Mouse (Mus musculus) MEL (cell line): ENCODE data around the gene B4galt1.

Experiments used
- CTCF ChIP-seq, 3 experiments: IDR thresholded peaks in 2 of 3; conservative IDR thresholded peaks in 1 of 3; 2 replicates each; pipeline ENCODE4 v1.5.1; 2011 to 2012; ENCODE audit warnings: low read length in 3 of 3, low read depth in 2 of 3, mild to moderate bottlenecking in 2 of 3, improper control_type of control experiment in 1 of 3, inconsistent platforms in 1 of 3, mixed read lengths in 1 of 3, moderate library complexity in 1 of 3; ENCODE audit not compliant: control insufficient read depth in 1 of 3, insufficient read depth in 1 of 3, poor library complexity in 1 of 3, severe bottlenecking in 1 of 3
- HCFC1 ChIP-seq: IDR thresholded peaks from 2 replicates; pipeline ENCODE4 v1.6.1; 2012; ENCODE audit warnings: low read depth, mild to moderate bottlenecking, inconsistent platforms, low read length, improper control_type of control experiment, moderate library complexity
- JUND ChIP-seq: IDR thresholded peaks from 2 replicates; pipeline ENCODE4 v1.6.1; 2011; ENCODE audit warnings: low read depth, mild to moderate bottlenecking, improper control_type of control experiment, low read length
- NELFE ChIP-seq: IDR thresholded peaks from 2 replicates; pipeline ENCODE4 v1.6.1; 2011; ENCODE audit warnings: low read depth, low read length, improper control_type of control experiment
- POLR2A ChIP-seq, 2 experiments: IDR thresholded peaks; 2 replicates each; pipeline ENCODE4 v1.6.1; 2011 to 2012; ENCODE audit warnings: low read length in 2 of 2, mild to moderate bottlenecking in 2 of 2, control low read depth in 1 of 2, improper control_type of control experiment in 1 of 2, low read depth in 1 of 2, moderate library complexity in 1 of 2; ENCODE audit not compliant: control insufficient read depth in 1 of 2, insufficient read depth in 1 of 2, poor library complexity in 1 of 2

DNA sequence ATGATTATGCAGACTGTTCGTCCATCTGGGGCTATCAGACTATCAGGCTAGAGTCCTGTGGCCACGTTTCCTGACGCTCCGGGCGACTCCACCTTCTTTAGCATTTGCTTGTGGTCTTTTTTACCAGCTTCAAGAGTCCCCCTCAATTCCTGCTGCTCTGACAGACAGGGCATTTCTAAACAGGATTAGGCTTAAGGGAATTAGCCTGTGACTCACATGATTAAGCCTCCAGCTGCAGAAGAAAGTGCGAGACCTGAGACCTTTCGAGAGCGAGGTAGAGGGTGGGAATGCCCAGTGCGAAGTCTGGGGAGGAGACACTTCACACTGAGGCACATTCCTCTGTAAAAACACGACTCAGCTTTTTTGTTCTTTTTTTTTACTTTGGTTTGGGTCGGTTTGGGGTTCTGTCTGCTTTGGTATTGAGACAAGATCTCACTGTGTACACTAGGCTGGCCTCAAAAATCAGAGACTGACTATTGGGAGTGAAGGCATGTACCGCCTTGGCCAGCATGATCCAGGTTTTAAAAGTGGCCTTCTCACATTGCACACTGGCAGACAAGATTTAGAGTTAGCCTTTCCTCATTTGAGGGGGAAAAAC lies 37.9 kb downstream of the B4galt1 start:
- TF ChIP-seq POLR2A (IDR thresholded peaks at IDR 0.05; ENCODE audit: control insufficient read depth in 1 of 2, insufficient read depth in 1 of 2, low read depth in 1 of 2, low read length in 2 of 2, poor library complexity in 1 of 2): no peak
- TF ChIP-seq JUND: no peak
- TF ChIP-seq HCFC1: no peak
- TF ChIP-seq CTCF (IDR thresholded peaks at IDR 0.05 in 2 of 3, conservative IDR thresholded peaks at IDR 0.05 in 1 of 3; ENCODE audit: control insufficient read depth in 1 of 3, insufficient read depth in 1 of 3, low read depth in 2 of 3, low read length in 3 of 3, poor library complexity in 1 of 3, severe bottlenecking in 1 of 3): no peak
- TF ChIP-seq NELFE: no peak
